Mouse (Mus musculus) ES-Bruce4 (cell line): ENCODE measurements around the gene Dscaml1. TPM values are rescaled to one million over a fixed set of nuclear protein-coding genes. Genes with fewer than 3 reads are reported as not detected.

Source experiments
- H3K27ac ChIP-seq: 2 replicates; pipeline ENCODE4 v1.5.1; 2012; ENCODE audit warnings: low read length, inconsistent platforms; ENCODE audit not compliant: insufficient read depth
- H3K27me3 ChIP-seq: 2 replicates; pipeline ENCODE4 v1.6.1; 2012; ENCODE audit warnings: mild to moderate bottlenecking, low read length, inconsistent platforms; ENCODE audit not compliant: control insufficient read depth, poor library complexity, insufficient read depth, severe bottlenecking
- H3K36me3 ChIP-seq: 2 replicates; pipeline ENCODE4 v1.6.1; 2012; ENCODE audit warnings: inconsistent platforms, mild to moderate bottlenecking, low read length, moderate library complexity; ENCODE audit not compliant: control insufficient read depth, poor library complexity, insufficient read depth, severe bottlenecking
- H3K4me1 ChIP-seq: one replicate; pipeline ENCODE4 v1.8.1; 2011; ENCODE audit warnings: low read length; ENCODE audit not compliant: control insufficient read depth, insufficient read depth
- H3K4me3 ChIP-seq: 2 replicates; pipeline ENCODE4 v1.5.1; 2011; ENCODE audit warnings: low read depth, mild to moderate bottlenecking, low read length
- H3K9ac ChIP-seq: 2 replicates; pipeline ENCODE4 v1.6.1; 2012; ENCODE audit warnings: low read depth, mild to moderate bottlenecking, inconsistent platforms; ENCODE audit not compliant: poor library complexity, severe bottlenecking
- H3K9me3 ChIP-seq: replicated peaks from 2 replicates; pipeline ENCODE4 v1.6.1; 2012; ENCODE audit warnings: mild to moderate bottlenecking, low read length, inconsistent platforms; ENCODE audit not compliant: control insufficient read depth, poor library complexity, insufficient read depth, severe bottlenecking
- CTCF ChIP-seq: IDR thresholded peaks from one replicate; pipeline ENCODE4 v1.8.1; 2011; ENCODE audit warnings: low read depth, low read length
- EP300 ChIP-seq: IDR thresholded peaks from 2 replicates; pipeline ENCODE4 v1.6.1; 2011; ENCODE audit warnings: low read depth, low read length; ENCODE audit not compliant: insufficient read depth
- POLR2A ChIP-seq: IDR thresholded peaks from one replicate; pipeline ENCODE4 v1.8.1; 2011; ENCODE audit warnings: low read length; ENCODE audit not compliant: insufficient read depth
- polyA plus RNA-seq: library from polyadenylated mRNA; stranded (reverse); fragments of >200 nt; gene quantifications from 2 replicates; pipeline ENCODE4 v1.2.4, GENCODE M21; 2011; ENCODE audit warnings: low read depth; ENCODE audit not compliant: missing spikeins, insufficient read depth, insufficient read length

Gene Dscaml1
- polyA plus RNA-seq, 1 experiment: 4.0 TPM

DNA sequence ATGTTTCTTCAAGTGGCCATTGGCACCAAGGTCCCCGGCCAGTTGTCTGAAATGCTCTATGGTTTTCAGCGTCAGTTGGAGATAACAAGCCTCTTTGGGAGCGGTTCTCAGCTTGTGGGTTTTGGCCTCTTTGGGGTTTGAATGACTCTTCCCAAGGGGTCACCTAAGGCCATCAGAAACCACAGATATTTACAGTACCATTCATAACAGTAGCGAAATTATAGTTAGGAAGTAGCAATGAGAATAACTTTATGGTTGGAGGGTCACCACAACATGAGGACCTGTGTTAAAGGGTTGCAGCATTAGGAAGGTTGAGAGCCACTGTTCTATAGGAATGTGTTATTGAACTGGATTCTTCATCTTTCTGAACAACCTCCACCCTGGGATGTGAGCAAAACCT lies 24.9 kb downstream of the Dscaml1 start:
- Histone ChIP-seq H3K9ac (no peak overlapping the region), H3K4me3 (no peak overlapping the region), H3K36me3 (no peaks in the 10 kb centered on the region), H3K9me3 (no peaks in the 10 kb centered on the region), H3K27ac (no peak overlapping the region), H3K4me1 (no peaks in the 10 kb centered on the region), H3K27me3 (no peaks in the 10 kb centered on the region)
- no peak for TF ChIP-seq EP300
- no peak for TF ChIP-seq CTCF
- no peak for TF ChIP-seq POLR2A

DNA sequence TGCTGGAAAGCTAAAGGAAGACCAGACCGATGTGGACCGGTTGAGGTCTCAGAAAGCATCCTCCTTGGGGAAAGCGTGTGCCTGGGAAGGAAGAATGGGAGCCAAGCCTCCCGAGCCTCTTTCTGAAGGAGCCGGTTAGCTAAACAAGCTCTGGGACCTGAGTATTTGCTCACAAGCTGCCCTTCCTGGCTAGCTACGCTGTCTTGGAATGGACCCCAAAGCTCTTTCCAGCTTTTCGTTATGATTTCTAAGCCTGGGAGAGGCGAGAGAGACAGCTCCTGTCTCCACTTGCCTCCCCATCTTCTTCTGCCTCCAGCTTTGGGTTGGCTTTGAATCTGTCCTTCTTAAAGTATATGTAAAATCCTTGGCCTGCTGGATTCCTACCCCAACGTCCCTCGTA lies 27.6 kb downstream of the Dscaml1 start:
- no peak for TF ChIP-seq EP300
- Histone ChIP-seq H3K9ac (no peak overlapping the region), H3K27ac (no peak overlapping the region), H3K9me3 (no peaks in the 10 kb centered on the region), H3K4me3 (no peak overlapping the region), H3K4me1 (no peaks in the 10 kb centered on the region), H3K36me3 (no peaks in the 10 kb centered on the region), H3K27me3 (no peaks in the 10 kb centered on the region)

DNA sequence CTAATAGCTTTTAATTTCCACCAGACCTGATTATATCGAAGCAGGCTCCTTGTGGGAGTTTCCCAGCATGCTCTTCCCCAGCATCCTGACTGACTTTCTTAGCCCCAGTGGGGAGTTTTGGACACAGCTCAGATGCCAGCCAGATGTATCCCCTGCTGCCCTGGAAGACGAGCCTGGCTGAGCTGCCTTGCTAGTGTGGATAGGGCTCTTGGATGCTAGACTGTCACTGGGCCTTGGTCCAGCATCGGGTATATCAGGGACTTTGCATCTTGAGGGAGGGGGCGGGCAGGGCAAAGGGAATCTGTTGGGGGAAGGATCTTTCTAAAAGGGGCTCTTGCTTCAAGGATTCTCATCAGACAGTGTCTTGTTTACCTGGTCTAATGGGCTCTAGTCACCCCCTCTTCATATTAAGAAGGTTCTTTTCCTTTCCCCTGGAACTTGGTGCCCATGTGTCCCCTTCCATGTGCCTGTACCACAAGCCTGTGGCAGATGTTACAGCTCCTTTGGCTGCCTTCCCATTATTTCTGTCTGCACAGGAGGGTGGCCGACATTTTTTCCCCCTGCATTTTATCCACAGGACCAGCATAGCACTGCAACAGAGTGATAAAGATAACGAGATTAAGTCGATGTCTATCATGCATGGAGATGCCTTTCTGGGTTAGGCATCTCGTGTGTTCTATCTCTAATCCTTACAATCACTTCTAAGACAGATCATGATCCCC lies 28.6 kb downstream of the Dscaml1 start:
- Histone ChIP-seq H3K9ac (no peak overlapping the region), H3K9me3 (no peaks in the 10 kb centered on the region), H3K4me3 (no peak overlapping the region)

DNA sequence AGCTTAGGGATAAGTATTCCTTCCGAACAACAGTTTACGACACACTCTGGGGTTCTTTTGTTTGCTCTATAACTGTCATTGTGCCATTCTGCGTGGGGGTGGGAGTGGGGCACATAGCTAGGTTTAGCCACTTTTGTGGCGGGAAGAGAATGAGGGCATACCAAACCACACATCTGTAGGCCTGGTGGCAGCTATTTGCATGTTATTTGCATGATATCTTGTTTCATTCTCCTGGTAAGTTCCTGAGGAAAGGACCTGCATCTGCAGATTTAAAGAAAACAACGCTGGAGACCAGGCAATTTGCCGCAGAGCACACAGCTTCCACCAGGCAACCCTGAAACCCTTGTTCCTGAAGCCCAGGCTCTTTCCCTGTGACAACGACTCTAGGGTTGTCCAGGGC lies 30.8 kb downstream of the Dscaml1 start:
- TF ChIP-seq POLR2A: no peak
- no peak for TF ChIP-seq CTCF
- no peak for TF ChIP-seq EP300
- Histone ChIP-seq H3K9me3 (no peaks in the 10 kb centered on the region), H3K36me3 (no peaks in the 10 kb centered on the region), H3K27me3 (no peaks in the 10 kb centered on the region), H3K4me1 (no peaks in the 10 kb centered on the region), H3K9ac (no peak overlapping the region), H3K4me3 (no peak overlapping the region), H3K27ac (no peak overlapping the region)

More for the DNA sequence above, 28.6 kb downstream of the Dscaml1 start:
- no peak overlapping the region for H3K27ac ChIP-seq
- H3K36me3 ChIP-seq: no peaks in the 10 kb centered on the region
- H3K27me3 ChIP-seq: no peaks in the 10 kb centered on the region
- TF ChIP-seq EP300: no peak
- no peak for TF ChIP-seq CTCF
- TF ChIP-seq POLR2A: no peak
- H3K4me1 ChIP-seq: no peaks in the 10 kb centered on the region

DNA sequence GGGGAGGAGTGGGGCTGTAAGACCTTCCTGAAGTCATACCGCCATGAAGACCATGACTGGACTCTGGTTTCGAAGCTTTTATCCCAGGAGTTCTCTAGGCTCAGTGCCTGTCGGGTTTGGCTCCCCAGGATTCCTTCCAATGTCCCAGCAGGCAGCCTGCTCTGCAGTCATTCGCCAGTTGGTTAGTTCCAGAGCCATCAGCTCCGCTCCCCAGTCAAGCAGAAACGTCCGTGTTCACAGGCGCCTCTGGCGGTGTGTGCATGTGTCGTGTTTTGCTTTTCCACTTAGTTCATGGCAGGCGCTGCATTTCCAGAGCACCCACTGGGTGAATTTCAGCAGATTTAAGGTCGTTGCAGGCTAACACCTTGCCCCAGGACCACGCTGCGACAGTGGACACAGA lies 31.9 kb downstream of the Dscaml1 start:
- H3K27me3 ChIP-seq: no peaks in the 10 kb centered on the region
- no peak overlapping the region for H3K9ac ChIP-seq
- no peaks in the 10 kb centered on the region for H3K9me3 ChIP-seq
- H3K4me1 ChIP-seq: no peaks in the 10 kb centered on the region
- TF ChIP-seq EP300 (no peak), CTCF (no peak), POLR2A (no peak)
- no peak overlapping the region for H3K4me3 ChIP-seq
- H3K27ac ChIP-seq: no peak overlapping the region
- no peaks in the 10 kb centered on the region for H3K36me3 ChIP-seq

DNA sequence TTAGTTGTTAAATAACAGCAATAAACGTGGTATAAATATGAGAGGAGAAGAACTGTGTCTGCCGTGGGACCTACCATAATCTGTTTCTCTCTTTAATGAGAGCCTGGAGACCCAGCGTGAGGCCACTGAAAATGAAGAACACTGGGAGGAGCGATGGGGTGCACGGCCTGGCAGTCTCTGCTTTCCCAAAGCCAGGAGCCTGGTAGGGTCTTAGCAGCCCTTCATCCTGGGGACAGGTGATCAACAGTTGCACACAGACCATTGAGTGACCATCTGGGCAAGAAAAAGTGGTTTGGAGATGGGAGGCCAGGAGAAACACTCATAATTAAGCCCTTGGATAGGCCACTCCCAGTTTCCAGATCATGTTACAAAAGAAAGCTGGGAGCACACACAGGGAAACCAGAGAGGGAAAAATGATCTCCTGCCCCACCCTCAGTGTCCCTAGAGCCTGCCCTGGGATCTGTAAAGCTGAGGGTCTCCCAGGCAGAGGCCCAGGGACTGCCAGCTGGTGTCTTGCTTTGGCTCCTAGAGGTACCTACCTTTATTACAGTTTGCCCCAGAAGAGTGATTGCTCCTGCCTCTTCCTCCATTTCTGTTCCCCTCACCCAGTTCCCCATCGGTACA lies 39.1 kb downstream of the Dscaml1 start:
- no peaks in the 10 kb centered on the region for H3K27me3 ChIP-seq
- H3K9ac ChIP-seq: no peak overlapping the region
- no peaks in the 10 kb centered on the region for H3K36me3 ChIP-seq
- no peaks in the 10 kb centered on the region for H3K9me3 ChIP-seq
- TF ChIP-seq EP300 (no peak), POLR2A (no peak), CTCF (no peak)
- no peak overlapping the region for H3K27ac ChIP-seq
- no peaks in the 10 kb centered on the region for H3K4me1 ChIP-seq
- no peak overlapping the region for H3K4me3 ChIP-seq
